Mouse (Mus musculus) spleen, adult 2 months (tissue): ENCODE data around the gene Slc15a4. TPM values are rescaled to one million over a fixed set of nuclear protein-coding genes. Genes with fewer than 3 reads are reported as not detected.

ENCODE experiments used
- DNase-seq, 2 experiments: peaks; one replicate each; pipeline versions ENCODE4 v3.0.0 to v3.0.0-alpha.2; 2012 to 2021; ENCODE audit warnings: low spot score in 2 of 2, low read depth in 1 of 2
- H3K27ac ChIP-seq: fragments of 200-500 bp; 2 replicates; pipeline ENCODE4 v1.5.1; 2012; ENCODE audit warnings: low read length, inconsistent platforms; ENCODE audit not compliant: insufficient read depth
- H3K27me3 ChIP-seq: fragments of 200-500 bp; 2 replicates; pipeline ENCODE4 v1.6.1; 2012; ENCODE audit warnings: mild to moderate bottlenecking, moderate library complexity, low read length, inconsistent platforms; ENCODE audit not compliant: control insufficient read depth, insufficient read depth
- H3K36me3 ChIP-seq: fragments of 200-500 bp; 2 replicates; pipeline ENCODE4 v1.6.1; 2012; ENCODE audit warnings: mild to moderate bottlenecking, low read length, inconsistent platforms; ENCODE audit not compliant: control insufficient read depth, insufficient read depth
- H3K4me1 ChIP-seq: fragments of 200-500 bp; 2 replicates; pipeline ENCODE4 v1.6.1; 2011; ENCODE audit warnings: inconsistent platforms; ENCODE audit not compliant: control insufficient read depth, insufficient read depth, insufficient read length
- H3K4me3 ChIP-seq: fragments of 200-500 bp; 2 replicates; pipeline ENCODE4 v1.5.1; 2011; ENCODE audit warnings: mild to moderate bottlenecking, inconsistent platforms; ENCODE audit not compliant: insufficient read depth, insufficient read length; ENCODE audit errors: extremely low read depth
- CTCF ChIP-seq: fragments of 200-500 bp; IDR thresholded peaks from 2 replicates; pipeline ENCODE4 v1.5.1; 2011; ENCODE audit warnings: mild to moderate bottlenecking, inconsistent platforms; ENCODE audit not compliant: insufficient read depth, insufficient read length, insufficient replicate concordance; ENCODE audit errors: extremely low read depth
- POLR2A ChIP-seq: fragments of 200-500 bp; IDR thresholded peaks from 2 replicates; pipeline ENCODE4 v1.6.1; 2011; ENCODE audit warnings: low read depth, low read length, inconsistent platforms
- WGBS: fragments of 180-500 bp; shearing (Covaris S2); methylation state at CpG from one replicate; pipeline ENCODE4 v1.1.7; 2018; 5-methylcytosine and 5-hydroxymethylcytosine counted together
- polyA plus RNA-seq: library from polyadenylated mRNA; depleted of rRNA; stranded (reverse); fragments of >200 nt; gene quantifications from 2 replicates; pipeline ENCODE4 v1.2.3, GENCODE M21; 2012

Gene Slc15a4
- polyA plus RNA-seq, 1 experiment, result 69.0 TPM

DNA sequence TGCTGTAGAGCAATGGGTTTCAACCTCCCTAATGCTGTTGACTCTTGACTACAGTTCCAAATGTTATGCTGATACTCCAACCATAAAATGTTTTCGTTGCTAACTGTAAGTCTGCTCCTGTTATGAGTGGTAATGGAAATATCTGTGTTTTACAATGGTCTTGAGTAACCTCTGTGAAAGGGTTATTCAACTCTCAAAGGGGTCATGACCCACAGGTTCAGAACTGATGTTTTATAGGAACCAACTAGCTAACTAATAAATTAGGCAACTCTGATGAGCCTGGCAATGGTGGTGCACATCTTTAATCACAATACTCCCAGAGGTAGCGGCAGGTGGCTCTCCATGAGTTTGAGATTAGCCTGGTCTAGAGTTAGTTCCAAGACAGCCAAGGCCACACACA lies 5.5 kb upstream of the Slc15a4 start:
- 82% methylated on average over 2 of the region's 2 CpGs for WGBS
- no peak overlapping the region for H3K27ac ChIP-seq
- no peak overlapping the region for H3K4me3 ChIP-seq
- no peaks in the 10 kb centered on the region for H3K36me3 ChIP-seq
- H3K27me3 ChIP-seq, result 0 out of 2 replicates have a peak, but pooled peaks cover 3% of the 10 kb centered on the region
- DNase-seq, result no peak
- TF ChIP-seq CTCF (no peak), POLR2A (no peak)
- no peaks in the 10 kb centered on the region for H3K4me1 ChIP-seq

DNA sequence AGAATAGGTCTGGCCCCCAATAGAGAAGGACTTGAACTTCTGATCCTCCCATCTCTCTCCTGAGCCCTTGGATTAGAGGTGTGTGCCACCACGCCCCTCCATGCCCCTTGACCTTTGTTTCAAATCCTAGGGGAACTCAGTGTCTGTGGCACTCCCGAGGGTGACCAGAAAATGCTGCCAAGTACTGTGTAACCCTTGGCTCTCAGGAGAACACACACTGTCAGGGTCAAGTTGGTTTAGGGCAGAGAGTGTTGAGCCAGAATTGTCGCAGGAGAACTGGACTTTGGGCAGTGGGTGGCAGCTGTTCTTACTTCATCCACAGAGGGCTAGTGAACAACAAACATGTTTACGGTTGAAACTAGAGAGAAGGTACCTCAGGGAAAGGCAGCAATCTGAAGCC lies 4.9 kb upstream of the Slc15a4 start:
- peaks cover 5% of the 10 kb centered on the region; the same call in 1 of the 2 replicates for H3K27me3 ChIP-seq
- H3K4me3 ChIP-seq, result no peak overlapping the region
- 77% methylated on average over 4 of the region's 4 CpGs for WGBS
- H3K36me3 ChIP-seq, result no peaks in the 10 kb centered on the region
- no peaks in the 10 kb centered on the region for H3K4me1 ChIP-seq
- TF ChIP-seq POLR2A (no peak), CTCF (no peak)
- DNase-seq, result no peak
- H3K27ac ChIP-seq, result no peak overlapping the region

DNA sequence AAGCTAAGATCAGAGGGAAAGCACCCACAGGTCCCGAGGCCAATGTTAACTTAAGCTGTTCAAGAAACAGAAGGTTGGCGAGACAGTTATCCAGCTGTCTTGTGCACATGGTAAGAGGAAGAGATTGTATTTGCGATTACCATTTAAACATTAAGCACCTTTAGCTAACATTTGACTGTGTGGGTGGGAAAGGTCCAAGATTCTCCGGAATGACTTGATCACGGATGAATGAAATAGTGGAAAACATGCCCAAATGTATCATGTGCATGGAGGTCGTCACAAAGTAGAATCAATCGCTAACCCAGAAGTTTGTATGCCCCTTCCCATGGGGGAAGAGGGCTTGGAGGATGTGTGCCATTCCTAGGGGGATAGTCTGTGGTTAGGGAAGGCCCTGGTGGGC lies 969 bp upstream of the Slc15a4 start:
- peaks cover 12% of the 10 kb centered on the region for H3K27me3 ChIP-seq
- no peaks in the 10 kb centered on the region for H3K36me3 ChIP-seq
- 83% methylated on average over 7 of the region's 7 CpGs for WGBS
- DNase-seq, result no peak
- no peak for TF ChIP-seq CTCF
- no peak for TF ChIP-seq POLR2A
- H3K27ac ChIP-seq, result no peak overlapping the region
- H3K4me3 ChIP-seq, result no peak overlapping the region
- H3K4me1 ChIP-seq, result peaks cover 4% of the 10 kb centered on the region

DNA sequence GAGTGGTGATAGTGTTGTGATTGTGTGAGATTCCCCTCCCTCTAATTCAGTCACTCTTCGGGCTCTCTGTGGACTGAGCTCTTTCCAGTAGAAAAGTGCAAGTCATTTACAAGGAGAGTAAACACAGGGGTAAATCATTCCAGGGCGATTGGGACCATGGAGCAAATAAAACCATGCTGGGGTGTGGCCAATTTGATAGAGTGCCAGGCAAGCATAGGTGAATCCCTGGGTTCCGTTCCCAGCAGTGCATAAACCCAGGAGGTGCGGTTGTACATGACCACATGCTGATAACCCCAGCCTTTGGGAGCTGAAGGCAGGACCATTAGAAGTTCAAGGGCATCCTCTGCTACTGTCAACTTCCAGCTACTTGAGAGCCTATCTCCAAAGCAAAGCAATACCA lies 491 bp upstream of the Slc15a4 start:
- H3K27me3 ChIP-seq, result peaks cover 12% of the 10 kb centered on the region
- no peaks in the 10 kb centered on the region for H3K36me3 ChIP-seq
- peaks cover 4% of the 10 kb centered on the region for H3K4me1 ChIP-seq
- no peak overlapping the region for H3K4me3 ChIP-seq
- TF ChIP-seq POLR2A (no peak), CTCF (no peak)
- DNase-seq, result no peak
- 27% methylated on average over 4 of the region's 4 CpGs for WGBS
- no peak overlapping the region for H3K27ac ChIP-seq

DNA sequence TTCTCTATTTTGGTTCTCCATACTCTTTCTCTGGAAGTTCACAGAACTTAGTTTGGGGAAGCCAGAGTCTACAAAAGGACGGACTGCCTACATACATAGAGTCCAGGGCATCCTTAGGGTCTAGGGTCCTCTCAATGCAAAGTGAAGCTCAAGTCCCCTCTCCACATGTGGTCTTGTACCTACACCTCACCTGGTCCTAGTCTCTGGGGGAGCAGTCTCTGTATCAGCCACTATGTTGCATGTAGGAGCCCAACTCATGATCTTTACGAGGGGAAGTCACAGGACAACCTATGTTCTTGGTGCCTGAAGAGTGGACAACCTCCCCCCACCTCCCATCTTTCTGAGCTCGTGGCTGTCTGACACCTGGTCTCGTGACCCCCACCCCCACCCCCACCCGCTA lies 1.0 kb downstream of the Slc15a4 start:
- no peaks in the 10 kb centered on the region for H3K36me3 ChIP-seq
- peaks cover 12% of the 10 kb centered on the region for H3K27me3 ChIP-seq
- H3K27ac ChIP-seq, result no peak overlapping the region
- WGBS, result 15% methylated on average over 5 of the region's 5 CpGs
- TF ChIP-seq CTCF (no peak), POLR2A (no peak)
- H3K4me3 ChIP-seq, result no peak overlapping the region
- peaks cover 4% of the 10 kb centered on the region for H3K4me1 ChIP-seq
- DNase-seq, result no peak

DNA sequence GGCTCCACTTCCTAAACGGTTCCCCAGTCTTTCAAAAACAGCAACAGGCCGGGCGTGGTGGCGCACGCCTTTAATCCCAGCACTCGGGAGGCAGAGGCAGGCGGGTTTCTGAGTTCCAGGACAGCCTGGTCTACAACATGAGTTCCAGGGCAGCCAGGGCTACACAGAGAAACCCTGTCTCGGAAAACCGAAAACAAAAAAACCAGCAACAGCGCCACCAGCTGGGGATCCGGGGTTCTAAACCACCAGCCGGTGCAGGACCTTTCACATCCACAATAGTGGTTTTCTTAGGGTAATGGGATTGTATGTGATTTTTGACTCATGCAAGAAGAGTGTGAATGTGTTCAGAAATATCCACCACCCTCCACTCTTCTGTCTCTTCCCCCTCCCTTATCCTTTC lies 5.5 kb downstream of the Slc15a4 start:
- 82% methylated on average over 12 of the region's 12 CpGs for WGBS
- peaks cover 3% of the 10 kb centered on the region for H3K27me3 ChIP-seq
- TF ChIP-seq POLR2A (no peak), CTCF (no peak)
- H3K4me3 ChIP-seq, result no peak overlapping the region
- H3K4me1 ChIP-seq, result peaks cover 18% of the 10 kb centered on the region
- no peaks in the 10 kb centered on the region for H3K36me3 ChIP-seq
- no peak for DNase-seq
- H3K27ac ChIP-seq, result no peak overlapping the region

DNA sequence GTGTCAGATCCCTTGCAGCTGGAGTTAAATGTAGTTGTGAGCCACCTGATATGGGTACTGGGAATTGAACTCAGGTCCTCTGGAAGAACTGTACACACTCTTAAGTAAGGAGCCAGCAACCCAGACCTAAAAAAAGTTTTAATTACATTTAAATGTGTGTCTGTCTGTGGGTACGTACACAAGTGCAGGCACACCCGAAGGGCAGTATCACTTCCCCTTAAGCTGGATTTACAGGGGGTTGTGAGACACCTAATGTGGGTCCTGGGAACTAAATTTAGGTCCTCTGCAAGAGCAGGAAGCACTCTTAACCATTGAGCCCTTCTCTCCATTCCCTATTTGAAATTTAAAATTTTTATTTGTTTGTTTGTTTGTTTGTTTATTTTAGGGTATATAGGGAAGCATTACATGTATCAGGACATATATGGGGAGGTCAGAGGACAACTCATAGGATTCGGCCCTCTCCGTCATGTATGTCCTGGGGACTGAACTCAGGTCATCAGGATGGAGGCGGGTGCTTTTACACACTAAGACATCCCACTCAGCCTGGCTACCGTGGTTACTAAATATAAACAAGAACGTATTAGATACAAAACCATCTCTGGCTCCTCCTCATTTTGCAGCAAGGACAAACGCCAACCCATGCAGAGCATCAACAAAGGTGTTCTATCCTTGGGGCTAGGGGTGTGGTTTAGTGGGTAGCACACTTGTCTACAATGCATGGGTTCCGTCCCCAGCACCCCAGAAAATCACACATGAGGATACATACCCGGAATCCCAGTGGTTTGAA lies 8.1 kb downstream of the Slc15a4 start:
- Histone ChIP-seq H3K4me1 (peaks cover 21% of the 10 kb centered on the region; the same call in 1 of the 2 replicates), H3K4me3 (no peak overlapping the region), H3K27ac (peak overlapping the region; percentile 56), H3K36me3 (no peaks in the 10 kb centered on the region), H3K27me3 (no peaks in the 10 kb centered on the region)
- TF ChIP-seq CTCF (no peak), POLR2A (no peak)
- peak; percentile 61 to 65 for DNase-seq
- WGBS, result 59% methylated on average over 10 of the region's 10 CpGs
